Mouse (Mus musculus): ENCODE measurements around the gene Pakap.

DNA sequence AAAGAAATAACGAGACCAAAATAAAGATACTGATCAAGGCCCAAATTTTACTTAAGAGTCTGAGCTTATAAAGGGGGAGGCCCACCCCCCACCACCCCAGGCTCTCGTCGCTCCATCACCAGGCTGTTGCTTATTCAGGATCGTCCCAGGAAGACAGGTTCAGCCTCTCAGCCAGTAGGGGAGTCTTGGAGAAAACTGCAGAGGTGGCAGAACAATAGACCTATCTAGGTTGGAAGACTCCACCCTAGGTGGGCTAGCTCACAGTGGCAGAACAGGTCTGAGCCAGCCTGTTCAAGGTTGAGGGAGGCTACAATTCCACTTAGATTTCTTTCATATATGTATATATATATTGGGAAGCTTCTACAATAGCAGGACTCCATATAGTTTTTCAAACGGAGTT lies 366.2 kb downstream of the Pakap start:
- TF ChIP-seq CEBPB (IDR thresholded peaks at IDR 0.05; ENCODE audit: low read depth) = no peak
- TF ChIP-seq CTCF (IDR thresholded peaks at IDR 0.05; ENCODE audit: control insufficient read depth, insufficient read depth, insufficient read length) = no peak
- TF ChIP-seq MAX (IDR thresholded peaks at IDR 0.05) = no peak
- no peak for TF ChIP-seq MYOD1 (IDR thresholded peaks at IDR 0.05; ENCODE audit: control insufficient read depth, insufficient read length, low read depth)
- TF ChIP-seq USF1 (IDR thresholded peaks at IDR 0.05; ENCODE audit: low read depth) = no peak
- no peak for TF ChIP-seq MYOG (IDR thresholded peaks at IDR 0.05; ENCODE audit: control insufficient read depth, extremely low read depth, insufficient read length)
